Mouse (Mus musculus): ENCODE data around the gene Asl. TPM values are rescaled to one million over a fixed set of nuclear protein-coding genes. Genes with fewer than 3 reads are reported as not detected.

The Asl gene
- polyA plus RNA-seq, 1 experiment = not detected

GRCm38 (mm10) chr5:130000735-130001134 is 28.3 kb downstream of the Asl start:
- H3K27ac ChIP-seq (ENCODE audit: insufficient read depth, low read depth, low read length) = no peak overlapping the region
- no peak for TF ChIP-seq CTCF (IDR thresholded peaks at IDR 0.05; ENCODE audit: insufficient read depth, low read depth, low read length)
- TF ChIP-seq POLR2A (IDR thresholded peaks at IDR 0.05; ENCODE audit: insufficient read depth, low read depth, low read length) = no peak
- WGBS = 92% methylated on average over 12 of the region's 12 CpGs
- no peak overlapping the region for H3K4me3 ChIP-seq (ENCODE audit: insufficient read depth, low read depth, low read length)
- H3K4me1 ChIP-seq (ENCODE audit: control insufficient read depth, insufficient read depth, low read length) = peaks cover 3% of the 10 kb centered on the region; the same call in 1 of the 2 replicates

- WGBS = 38% methylated on average over 4 of the region's 4 CpGs
Observed at GRCm38 (mm10) chr5:129999097-129999496, 29.9 kb downstream of the Asl start.

GRCm38 (mm10) chr5:129997700-129998099 is 31.3 kb downstream of the Asl start:
- no peak overlapping the region for H3K4me3 ChIP-seq (ENCODE audit: insufficient read depth, low read depth, low read length)
- H3K27ac ChIP-seq (ENCODE audit: insufficient read depth, low read depth, low read length) = no peak overlapping the region
- 71% methylated on average over 19 of the region's 19 CpGs for WGBS
- TF ChIP-seq POLR2A (IDR thresholded peaks at IDR 0.05; ENCODE audit: insufficient read depth, low read depth, low read length) (no peak), CTCF (IDR thresholded peaks at IDR 0.05; ENCODE audit: insufficient read depth, low read depth, low read length) (no peak)
- H3K4me1 ChIP-seq (ENCODE audit: control insufficient read depth, insufficient read depth, low read length) = peaks cover 3% of the 10 kb centered on the region; the same call in 1 of the 2 replicates

More at GRCm38 (mm10) chr5:129999097-129999496, 29.9 kb downstream of the Asl start:
- H3K27ac ChIP-seq (ENCODE audit: insufficient read depth, low read depth, low read length) = no peak overlapping the region
- no peak overlapping the region for H3K4me3 ChIP-seq (ENCODE audit: insufficient read depth, low read depth, low read length)
- TF ChIP-seq CTCF (IDR thresholded peaks at IDR 0.05; ENCODE audit: insufficient read depth, low read depth, low read length) = 0 out of 2 replicates have a peak, but pooled peaks have one; percentile 32
- TF ChIP-seq POLR2A (IDR thresholded peaks at IDR 0.05; ENCODE audit: insufficient read depth, low read depth, low read length) = no peak
- peaks cover 3% of the 10 kb centered on the region; the same call in 1 of the 2 replicates for H3K4me1 ChIP-seq (ENCODE audit: control insufficient read depth, insufficient read depth, low read length)

GRCm38 (mm10) chr5:129994989-129995388 is 34.1 kb downstream of the Asl start:
- TF ChIP-seq POLR2A (IDR thresholded peaks at IDR 0.05; ENCODE audit: insufficient read depth, low read depth, low read length) (no peak), CTCF (IDR thresholded peaks at IDR 0.05; ENCODE audit: insufficient read depth, low read depth, low read length) (no peak)
- 91% methylated on average over 7 of the region's 7 CpGs for WGBS
- no peaks in the 10 kb centered on the region for H3K4me1 ChIP-seq (ENCODE audit: control insufficient read depth, insufficient read depth, low read length)

GRCm38 (mm10) chr5:129993374-129993773 is 35.7 kb downstream of the Asl start:
- Histone ChIP-seq H3K4me1 (ENCODE audit: control insufficient read depth, insufficient read depth, low read length) (no peaks in the 10 kb centered on the region), H3K4me3 (ENCODE audit: insufficient read depth, low read depth, low read length) (no peak overlapping the region), H3K27ac (ENCODE audit: insufficient read depth, low read depth, low read length) (no peak overlapping the region)
- TF ChIP-seq CTCF (IDR thresholded peaks at IDR 0.05; ENCODE audit: insufficient read depth, low read depth, low read length) (no peak), POLR2A (IDR thresholded peaks at IDR 0.05; ENCODE audit: insufficient read depth, low read depth, low read length) (no peak)
- 93% methylated on average over 14 of the region's 14 CpGs for WGBS

More at GRCm38 (mm10) chr5:129994989-129995388, 34.1 kb downstream of the Asl start:
- H3K4me3 ChIP-seq (ENCODE audit: insufficient read depth, low read depth, low read length) = no peak overlapping the region
- no peak overlapping the region for H3K27ac ChIP-seq (ENCODE audit: insufficient read depth, low read depth, low read length)

- WGBS = 96% methylated on average over 5 of the region's 5 CpGs
- H3K4me3 ChIP-seq (ENCODE audit: insufficient read depth, low read depth, low read length) = no peak overlapping the region
- TF ChIP-seq CTCF (IDR thresholded peaks at IDR 0.05; ENCODE audit: insufficient read depth, low read depth, low read length) = no peak
- no peak for TF ChIP-seq POLR2A (IDR thresholded peaks at IDR 0.05; ENCODE audit: insufficient read depth, low read depth, low read length)
- no peaks in the 10 kb centered on the region for H3K4me1 ChIP-seq (ENCODE audit: control insufficient read depth, insufficient read depth, low read length)
- H3K27ac ChIP-seq (ENCODE audit: insufficient read depth, low read depth, low read length) = no peak overlapping the region
Observed at GRCm38 (mm10) chr5:129991898-129992297, 37.1 kb downstream of the Asl start.

- no peak overlapping the region for H3K4me3 ChIP-seq (ENCODE audit: insufficient read depth, low read depth, low read length)
- H3K4me1 ChIP-seq (ENCODE audit: control insufficient read depth, insufficient read depth, low read length) = no peaks in the 10 kb centered on the region
- TF ChIP-seq CTCF (IDR thresholded peaks at IDR 0.05; ENCODE audit: insufficient read depth, low read depth, low read length) = no peak
- no peak for TF ChIP-seq POLR2A (IDR thresholded peaks at IDR 0.05; ENCODE audit: insufficient read depth, low read depth, low read length)
- WGBS = 76% methylated on average over 13 of the region's 13 CpGs
- H3K27ac ChIP-seq (ENCODE audit: insufficient read depth, low read depth, low read length) = no peak overlapping the region
Observed at GRCm38 (mm10) chr5:129989376-129989775, 39.7 kb downstream of the Asl start.

- Histone ChIP-seq H3K27ac (ENCODE audit: insufficient read depth, low read depth, low read length) (no peak overlapping the region), H3K4me1 (ENCODE audit: control insufficient read depth, insufficient read depth, low read length) (no peaks in the 10 kb centered on the region), H3K4me3 (ENCODE audit: insufficient read depth, low read depth, low read length) (no peak overlapping the region)
- WGBS = 55% methylated on average over 3 of the region's 3 CpGs
- TF ChIP-seq POLR2A (IDR thresholded peaks at IDR 0.05; ENCODE audit: insufficient read depth, low read depth, low read length) = no peak
- no peak for TF ChIP-seq CTCF (IDR thresholded peaks at IDR 0.05; ENCODE audit: insufficient read depth, low read depth, low read length)
Observed at GRCm38 (mm10) chr5:129980216-129980615, 48.8 kb downstream of the Asl start.

- H3K4me3 ChIP-seq (ENCODE audit: insufficient read depth, low read depth, low read length) = no peak overlapping the region
- no peak overlapping the region for H3K27ac ChIP-seq (ENCODE audit: insufficient read depth, low read depth, low read length)
- TF ChIP-seq POLR2A (IDR thresholded peaks at IDR 0.05; ENCODE audit: insufficient read depth, low read depth, low read length) (no peak), CTCF (IDR thresholded peaks at IDR 0.05; ENCODE audit: insufficient read depth, low read depth, low read length) (no peak)
- 89% methylated on average over 5 of the region's 5 CpGs for WGBS
- no peaks in the 10 kb centered on the region for H3K4me1 ChIP-seq (ENCODE audit: control insufficient read depth, insufficient read depth, low read length)
Observed at GRCm38 (mm10) chr5:129978608-129979007, 50.4 kb downstream of the Asl start.

GRCm38 (mm10) chr5:129977768-129978167 is 51.3 kb downstream of the Asl start:
- H3K4me1 ChIP-seq (ENCODE audit: control insufficient read depth, insufficient read depth, low read length) = no peaks in the 10 kb centered on the region
- H3K27ac ChIP-seq (ENCODE audit: insufficient read depth, low read depth, low read length) = no peak overlapping the region
- TF ChIP-seq POLR2A (IDR thresholded peaks at IDR 0.05; ENCODE audit: insufficient read depth, low read depth, low read length) (no peak), CTCF (IDR thresholded peaks at IDR 0.05; ENCODE audit: insufficient read depth, low read depth, low read length) (no peak)
- WGBS = 90% methylated on average over 4 of the region's 4 CpGs
- H3K4me3 ChIP-seq (ENCODE audit: insufficient read depth, low read depth, low read length) = no peak overlapping the region

Data from olfactory bulb, adult 2 months (tissue).